Mouse (Mus musculus): ENCODE results near the gene Wipi1. TPM values are rescaled to one million over a fixed set of nuclear protein-coding genes. Genes with fewer than 3 reads are reported as not detected.
A peak's percentile ranks its signal among the peaks of the same experiment; 100 is the strongest.
"Not testable (repeated sequence)": the region's sequence is repeated elsewhere in the genome, so short reads cannot be mapped to it uniquely, and the experiment has no call there.

The Wipi1 gene
- 10 to 100 TPM; 22.4 to 23.5 TPM for total RNA-seq (2021)

DNA sequence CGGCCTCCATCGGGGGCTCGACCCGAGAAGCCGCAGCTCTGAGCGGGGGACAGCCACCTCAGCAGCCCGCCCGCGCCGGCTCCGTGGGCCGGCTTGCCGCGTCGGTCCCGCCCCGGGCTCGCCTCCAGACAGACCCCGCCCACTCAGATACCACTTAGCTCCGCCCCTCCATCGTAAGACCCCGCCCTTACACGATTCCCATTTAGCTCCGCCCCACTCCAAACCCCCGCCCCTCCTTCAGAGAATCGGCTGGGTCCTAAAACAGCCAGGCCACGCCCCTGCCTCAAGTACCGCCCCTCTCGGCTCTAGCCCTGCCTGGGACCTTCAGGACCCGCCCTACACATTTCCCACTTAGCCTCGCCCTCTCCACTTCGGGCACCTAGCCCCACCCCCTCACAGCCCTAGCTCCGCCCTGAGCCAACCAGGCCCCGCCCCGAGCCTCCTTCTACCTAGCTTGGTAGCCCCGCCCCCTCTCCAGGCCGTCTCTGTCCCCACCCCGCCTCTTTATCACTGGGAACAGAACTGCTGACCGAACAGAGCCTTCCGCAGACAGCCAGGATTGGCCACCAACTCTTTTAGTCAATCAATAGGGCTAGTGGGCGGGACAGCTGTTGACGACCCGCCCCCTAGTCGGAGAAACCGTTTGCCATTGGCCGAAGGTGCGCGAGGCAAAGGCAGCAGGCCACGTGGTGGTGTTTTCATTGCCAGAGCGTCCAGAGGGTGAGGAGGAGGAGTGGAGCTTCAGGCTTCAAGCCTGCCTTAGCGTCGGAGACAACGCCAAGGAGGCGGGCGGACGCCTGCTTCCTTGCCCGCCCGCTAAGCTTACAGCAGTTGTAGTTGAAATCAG lies at the start of gene Wipi1:
TSS of gene Wipi1 (minus strand) at position 665 of the 847 bp plus-strand sequence.
- DNase-seq, result peak; percentile 98

GRCm38 (mm10) chr11:109660526-109660925 lies 48.8 kb upstream of the Wipi1 start:
- not testable (repeated sequence) for DNase-seq

DNA sequence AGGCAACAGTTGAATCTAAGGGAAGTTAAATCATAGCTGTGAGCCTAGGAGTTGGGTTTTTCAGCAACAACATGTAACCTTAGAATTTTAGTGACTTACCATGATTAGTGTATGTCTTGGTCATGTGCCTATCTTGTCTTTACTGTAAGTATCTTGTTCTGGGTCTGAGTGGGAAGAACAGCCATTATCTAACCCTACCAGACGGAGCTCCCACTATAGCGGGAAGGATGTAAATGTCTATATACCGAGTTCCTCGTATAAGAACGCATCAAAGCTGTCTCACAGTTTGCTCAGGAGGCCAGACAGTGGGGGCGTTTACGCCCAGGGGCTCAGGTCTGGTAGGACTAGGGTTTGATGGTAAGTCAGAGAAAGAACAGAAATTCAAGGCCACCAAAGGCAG lies 44.5 kb upstream of the Wipi1 start:
- no peak for DNase-seq

DNA sequence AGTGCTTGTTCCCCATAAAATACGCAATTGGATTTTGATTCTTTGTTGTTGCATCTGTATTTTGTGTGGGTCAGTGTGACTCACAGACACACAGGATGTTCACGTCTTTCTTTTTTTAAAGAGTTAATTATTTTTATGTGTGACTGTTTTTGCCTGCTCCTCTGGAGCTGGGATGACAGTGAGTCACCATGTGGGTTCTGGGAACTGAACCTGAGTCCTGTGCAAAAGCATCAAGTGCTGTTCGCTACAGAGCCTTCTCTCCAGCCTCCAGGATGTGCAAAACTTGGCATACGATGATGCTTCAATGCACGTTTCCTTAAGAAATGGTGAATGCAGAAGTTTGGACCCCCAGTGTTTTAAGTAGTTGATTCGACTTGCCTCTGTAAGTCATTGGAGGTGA lies 42.8 kb upstream of the Wipi1 start:
- DNase-seq, result no peak

GRCm38 (mm10) chr11:109653201-109653600 lies 41.4 kb upstream of the Wipi1 start:
- DNase-seq, result no peak

DNA sequence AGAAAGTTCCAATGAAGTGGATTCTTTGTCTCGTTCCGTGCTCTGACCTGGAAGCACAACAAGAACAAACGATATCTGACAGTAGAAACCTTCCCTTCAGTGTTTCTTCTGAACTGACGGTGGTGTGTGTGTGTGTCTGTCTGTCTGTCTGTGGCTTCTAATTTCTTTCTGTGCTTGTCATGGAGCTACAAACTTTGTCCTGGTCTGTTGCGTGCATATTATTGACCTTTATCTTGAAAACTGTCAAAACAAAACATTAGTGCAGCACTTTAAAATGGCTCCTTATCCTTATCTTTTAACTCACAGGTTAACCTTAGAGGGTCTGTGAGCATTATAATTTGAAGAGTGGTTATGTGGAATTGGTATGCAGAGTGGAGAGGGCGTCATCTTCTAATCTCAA lies 40.7 kb upstream of the Wipi1 start:
- no peak for DNase-seq

DNA sequence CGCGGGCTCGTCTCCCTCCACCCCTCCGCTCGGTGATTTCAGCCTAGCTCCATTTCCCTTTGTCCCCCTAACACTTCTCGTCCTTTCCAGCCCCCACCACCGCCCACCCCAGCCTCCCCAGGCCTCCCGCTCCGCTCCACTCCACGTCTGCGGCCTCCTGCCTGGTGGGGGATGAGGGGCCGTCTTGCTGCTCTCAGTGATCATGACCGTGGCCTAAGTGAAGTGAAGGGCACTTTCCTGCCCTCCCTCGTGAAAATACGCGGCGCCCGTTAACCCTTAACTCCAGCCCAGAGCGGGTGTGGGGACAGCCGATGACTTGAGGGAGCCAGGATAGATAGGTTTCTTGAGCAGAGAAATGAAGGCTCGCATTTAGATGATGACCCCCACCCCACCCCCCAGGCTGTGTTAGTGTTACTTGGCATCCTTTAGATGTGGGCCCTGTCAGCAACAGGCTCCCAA lies 39.8 kb upstream of the Wipi1 start:
- DNase-seq, result no peak

DNA sequence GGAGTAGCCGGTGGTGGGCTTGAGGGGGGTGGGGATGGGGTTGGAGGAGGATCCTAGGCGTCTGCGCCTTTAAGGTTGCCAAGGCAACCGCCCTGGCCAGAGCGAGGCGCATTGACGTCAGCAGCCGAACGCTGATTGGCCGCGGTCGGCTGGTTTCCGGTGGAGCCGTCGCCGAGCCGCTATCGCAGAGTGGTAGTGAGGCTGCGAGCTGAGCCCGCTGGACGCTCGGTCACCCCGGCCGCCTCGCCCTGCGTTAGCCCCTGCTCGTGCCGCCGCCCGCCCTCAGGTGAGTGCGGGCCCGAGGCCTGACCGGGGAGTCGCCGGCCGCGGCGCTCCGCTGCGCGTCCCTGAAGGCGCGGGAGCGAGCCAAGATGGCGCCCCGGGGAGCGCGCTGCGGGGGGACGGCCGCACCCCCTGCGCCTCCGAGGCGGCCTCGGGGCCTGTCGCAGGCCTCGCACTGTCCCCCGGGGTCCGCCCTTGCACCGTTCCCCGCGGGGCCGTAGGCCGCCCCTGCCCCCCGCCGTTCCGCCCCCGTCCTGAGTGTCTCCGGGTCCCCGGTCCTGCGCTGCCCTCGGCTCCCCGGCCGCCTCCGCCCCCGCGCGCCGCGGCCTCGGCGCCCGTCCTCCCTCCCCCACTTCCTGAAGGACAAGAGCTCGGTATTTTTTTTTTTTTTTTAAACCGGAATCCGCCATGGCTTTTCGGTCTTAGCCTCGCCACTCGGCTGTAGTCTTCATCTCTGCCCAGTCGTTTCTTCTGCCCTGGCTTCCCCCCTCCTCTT lies 39.2 kb upstream of the Wipi1 start:
- peak; percentile 93 for DNase-seq

- DNase-seq, result peak; percentile 82 to 86
These were observed 38.4 kb upstream of the Wipi1 start for GRCm38 (mm10) chr11:109649975-109650701.

DNA sequence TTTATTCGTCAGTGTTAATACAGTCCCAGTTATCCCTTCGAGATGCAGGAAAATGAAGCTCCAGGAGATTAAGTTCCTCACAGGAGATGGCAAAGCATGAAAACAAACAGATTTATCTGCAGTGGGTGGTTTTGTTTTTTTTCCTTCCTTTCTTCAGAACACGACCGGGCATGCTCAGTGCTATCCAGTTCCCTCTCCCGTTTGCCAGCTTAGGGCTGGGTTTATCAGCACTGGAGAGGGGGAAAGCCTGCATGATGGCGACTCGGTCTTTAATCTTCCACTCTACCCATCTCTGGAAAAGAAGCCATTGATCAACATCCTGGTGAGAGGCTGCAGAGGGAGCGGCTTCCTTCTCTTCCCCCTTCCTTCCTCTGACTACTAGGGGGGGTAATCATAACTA lies 37.4 kb upstream of the Wipi1 start, which contains the start of gene Prkar1a:
TSS of gene Prkar1a (plus strand) at position 200 of the 400 bp plus-strand sequence.
- DNase-seq, result peak in 1 of 2 experiments; percentile 41

GRCm38 (mm10) chr11:109648510-109648909 lies 36.7 kb upstream of the Wipi1 start:
- DNase-seq, result no peak

DNA sequence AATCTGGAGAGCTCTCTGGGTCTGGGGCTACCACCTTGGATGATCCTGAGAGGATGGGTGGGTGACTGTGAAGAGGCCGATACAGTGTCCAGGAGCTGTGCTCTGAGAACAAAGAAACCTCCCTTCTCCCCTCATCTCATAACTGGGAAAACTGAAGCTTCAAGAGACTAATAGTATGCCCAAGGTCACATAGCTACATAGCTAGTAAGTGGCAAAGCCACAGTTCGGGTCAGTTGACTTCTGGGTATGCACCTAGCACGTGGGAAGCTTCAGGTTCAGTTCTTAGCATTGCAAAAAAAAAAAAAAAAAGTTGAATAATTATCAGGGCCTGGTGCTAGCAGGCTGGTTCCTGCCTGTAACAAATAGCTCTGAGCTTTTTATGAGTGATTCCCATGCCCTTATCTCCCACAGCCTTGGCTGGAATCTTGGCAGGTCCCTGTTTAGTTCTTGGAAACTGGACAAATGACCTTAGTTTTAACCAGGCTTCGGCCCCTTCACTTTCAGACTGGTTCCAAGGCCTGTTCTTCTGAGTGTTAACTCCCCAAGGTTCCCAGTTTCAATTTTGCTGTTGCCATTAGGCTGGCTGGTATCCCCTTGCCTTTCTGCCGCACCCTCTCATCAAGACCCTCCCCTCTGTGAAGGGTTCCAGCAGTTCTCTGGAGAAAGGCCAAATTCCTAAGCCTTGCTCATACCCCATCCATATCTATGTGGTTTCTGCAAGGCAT lies 29.9 kb upstream of the Wipi1 start:
- no peak for DNase-seq

DNA sequence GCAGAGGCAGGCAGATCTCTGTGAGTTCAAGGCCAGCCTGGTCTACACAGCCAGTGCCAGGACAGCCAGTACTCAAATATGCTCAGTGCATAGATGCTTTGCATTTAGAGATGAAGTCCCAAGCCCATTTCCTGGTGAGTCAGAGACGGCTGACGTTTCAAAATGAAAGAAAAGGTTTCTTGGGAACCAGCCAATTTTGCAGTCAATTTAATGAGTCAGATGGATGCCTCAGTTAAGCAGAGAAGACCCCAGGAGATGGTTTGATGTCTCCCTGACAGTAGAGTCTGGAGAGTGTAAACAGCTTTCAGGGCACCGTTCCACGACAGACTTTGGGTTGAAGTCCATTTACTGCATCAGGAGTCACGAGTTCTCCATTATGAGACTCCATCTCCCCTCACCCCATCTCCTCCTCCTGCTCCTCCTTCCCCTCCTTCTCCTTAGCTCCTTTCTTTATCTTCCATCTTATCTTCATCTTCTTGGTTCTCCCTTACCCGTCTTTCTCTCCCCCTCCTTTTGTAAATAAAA lies 24.2 kb upstream of the Wipi1 start:
- no peak for DNase-seq

- DNase-seq, result no peak
These were observed 23.2 kb upstream of the Wipi1 start for GRCm38 (mm10) chr11:109634928-109635327.

DNA sequence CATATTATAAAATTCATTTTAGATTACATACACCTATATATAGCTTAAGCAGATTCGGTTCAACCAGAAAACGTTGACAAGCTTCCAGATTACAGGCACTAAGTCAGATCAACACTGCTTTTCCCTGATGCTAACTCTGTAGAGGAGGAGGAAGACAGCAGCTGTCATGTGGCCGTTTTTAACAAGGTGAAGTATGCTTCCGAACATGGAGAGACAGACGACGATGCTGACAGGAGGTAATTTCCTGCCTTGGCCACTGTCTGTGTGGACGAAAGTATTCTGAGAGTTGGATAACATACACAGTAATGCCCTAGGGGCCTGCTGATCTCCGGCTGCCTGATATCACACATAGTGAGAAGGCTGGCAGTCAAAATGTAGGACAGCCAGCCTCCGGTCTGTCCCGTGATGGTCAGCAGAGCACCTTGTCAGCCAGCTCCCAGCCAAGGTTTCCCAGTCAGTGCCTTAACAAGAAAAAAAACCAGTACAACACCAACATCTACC lies 17.3 kb upstream of the Wipi1 start:
- DNase-seq, result no peak

DNA sequence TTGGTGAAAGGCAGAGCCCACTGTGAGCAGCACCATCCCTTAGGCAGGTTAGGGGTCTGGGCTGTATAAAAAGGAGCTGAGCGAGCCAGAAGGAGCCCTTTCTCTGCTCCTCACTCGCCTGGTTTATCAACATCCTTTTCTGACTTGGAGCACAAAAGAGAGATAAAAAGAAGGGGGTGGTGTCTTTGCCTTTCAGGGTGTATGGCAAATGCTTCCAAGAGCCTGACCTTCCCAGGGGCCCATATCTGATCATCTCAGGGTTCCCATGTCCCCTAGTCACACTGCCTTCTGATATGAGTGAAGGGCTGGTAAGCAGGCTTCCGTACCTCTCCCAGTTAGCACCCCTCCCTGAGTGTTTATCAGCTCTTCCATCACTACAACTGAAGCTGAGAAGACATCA lies 16.3 kb upstream of the Wipi1 start:
- no peak for DNase-seq

DNA sequence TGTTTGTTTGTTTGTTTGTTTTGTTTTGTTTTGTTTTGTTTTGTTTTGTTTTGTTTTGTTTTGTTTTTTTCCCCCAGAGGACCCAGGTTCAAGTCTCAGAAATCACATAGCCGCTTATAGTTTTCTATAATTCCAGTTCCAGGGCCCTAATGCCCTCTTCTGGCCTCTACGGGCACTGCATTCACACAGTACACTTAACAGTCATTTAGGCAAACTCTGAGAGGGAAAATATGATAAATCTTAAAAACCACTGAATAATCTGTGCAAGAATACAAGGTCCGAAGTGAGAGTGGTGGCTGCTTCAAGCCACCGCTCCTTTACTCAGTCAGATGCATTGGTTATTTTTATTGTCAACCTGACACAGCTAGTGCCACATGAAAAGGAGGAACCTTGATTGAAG lies 15.9 kb upstream of the Wipi1 start:
- no peak for DNase-seq

DNA sequence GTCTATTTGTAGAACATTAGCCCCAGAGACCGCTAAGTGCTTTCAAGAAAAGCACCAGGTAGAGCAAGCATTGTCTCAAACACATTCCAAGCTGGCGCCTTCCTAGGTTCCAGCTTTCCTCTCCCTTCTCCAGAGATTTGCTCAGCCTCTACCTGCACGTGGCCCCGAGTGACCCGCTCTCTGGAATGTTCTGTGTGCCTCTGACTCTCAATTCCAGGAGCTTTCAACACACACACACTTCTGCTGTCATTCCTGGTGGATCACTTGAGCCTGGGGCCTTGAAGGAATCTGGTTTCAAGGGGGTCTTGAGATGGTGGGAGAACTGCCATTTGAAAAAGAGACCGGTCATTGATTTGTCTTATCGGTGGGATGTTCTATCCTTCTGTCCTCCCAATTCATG lies 11.5 kb upstream of the Wipi1 start:
- DNase-seq, result no peak

DNA sequence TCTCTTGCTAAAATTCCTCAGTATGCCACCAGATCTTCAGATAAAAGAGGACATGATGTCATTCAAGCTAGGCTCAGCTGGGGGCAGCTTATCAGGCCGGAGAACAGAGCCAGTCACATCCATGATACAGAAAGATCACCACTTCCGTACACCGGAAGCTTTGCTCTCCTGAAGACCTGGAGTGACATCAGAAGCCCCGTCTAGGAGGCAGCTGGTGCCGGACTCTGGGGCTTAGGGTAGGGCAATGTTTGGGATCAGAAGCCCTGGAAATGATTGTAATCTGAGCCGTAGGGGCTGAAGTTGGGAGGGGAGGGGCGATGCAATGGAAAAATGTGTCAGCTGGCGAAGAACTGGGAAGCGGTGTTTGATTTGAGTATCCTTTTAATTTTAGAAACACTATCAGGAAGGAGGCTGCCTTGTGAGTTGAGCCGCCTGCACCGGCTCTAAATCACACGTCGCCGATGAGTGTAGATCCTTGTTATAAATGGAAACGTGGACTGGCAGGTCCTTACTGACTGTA lies 10.8 kb upstream of the Wipi1 start:
- DNase-seq, result no peak

DNA sequence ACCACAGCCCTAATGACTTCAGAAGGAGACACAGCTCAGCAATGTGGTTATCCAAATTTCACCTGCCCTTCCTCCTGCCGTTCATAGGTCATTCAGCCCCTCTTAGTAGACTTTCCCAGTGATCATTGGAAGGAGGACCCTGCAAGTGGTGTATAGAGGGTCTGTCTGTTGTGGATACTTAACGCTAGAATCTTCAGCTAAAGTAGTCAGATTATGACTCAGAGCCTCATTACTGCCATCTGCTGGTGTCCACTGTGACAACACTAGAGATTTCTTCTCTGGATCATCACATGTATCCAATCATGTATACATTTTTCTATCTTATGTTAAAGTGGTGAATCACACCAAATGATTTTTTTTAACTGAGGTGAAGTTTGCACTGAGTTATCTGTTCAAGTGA lies 9.4 kb upstream of the Wipi1 start:
- peak in 1 of 2 experiments; percentile 44 for DNase-seq

DNA sequence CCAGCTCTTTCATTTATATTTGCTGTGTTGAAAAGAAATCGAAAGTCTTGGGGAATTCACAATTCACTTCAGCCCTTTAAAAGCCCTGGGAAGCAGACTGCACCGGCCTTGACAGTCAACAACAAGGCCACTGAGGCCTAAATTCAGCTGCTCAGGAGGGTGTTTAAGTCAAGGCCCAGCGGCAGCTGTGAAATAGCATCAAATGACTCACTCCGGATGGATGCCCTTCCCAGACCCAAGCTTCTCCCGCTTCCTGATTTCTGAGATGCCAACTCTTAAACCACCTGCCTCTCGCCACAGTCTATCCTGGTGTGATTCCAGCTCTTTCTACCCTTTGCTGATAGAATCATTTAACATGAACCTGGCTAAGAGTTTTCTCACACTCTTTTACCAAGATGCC lies 8.6 kb upstream of the Wipi1 start:
- no peak for DNase-seq
